Mouse (Mus musculus) forebrain, embryonic 11.5 days (tissue): ENCODE measurements around the gene Gm10273. TPM values are rescaled to one million over a fixed set of nuclear protein-coding genes. Genes with fewer than 3 reads are reported as not detected.

Experiments used
- ATAC-seq: fragments of 200-750 bp; cut with Nextera tagmentation; replicated peaks from 2 replicates; pipeline ENCODE4 v1.8.0; 2017; ENCODE audit warnings: moderate TSS enrichment; ENCODE audit not compliant: low FRiP score
- DNase-seq: peaks from one replicate; pipeline ENCODE4 v3.0.0-alpha.2; 2017; ENCODE audit warnings: low spot score
- H3K27ac ChIP-seq: fragments of 300-500 bp; sonication (generic); 2 replicates; pipeline ENCODE4 v1.5.1; 2014; ENCODE audit warnings: low read depth, low read length
- H3K27me3 ChIP-seq: fragments of 300-500 bp; sonication (generic); 2 replicates; pipeline ENCODE4 v1.6.1; 2014; ENCODE audit warnings: mild to moderate bottlenecking, low read length, mixed read lengths; ENCODE audit not compliant: control insufficient read depth, insufficient read depth
- H3K36me3 ChIP-seq: fragments of 300-500 bp; sonication (generic); 2 replicates; pipeline ENCODE4 v1.6.1; 2014; ENCODE audit warnings: mild to moderate bottlenecking, low read length, moderate library complexity, mixed read lengths; ENCODE audit not compliant: control insufficient read depth, insufficient read depth
- H3K4me1 ChIP-seq: fragments of 300-500 bp; sonication (generic); replicated peaks from 2 replicates; pipeline ENCODE4 v1.6.1; 2014; ENCODE audit warnings: low read length, mixed read lengths; ENCODE audit not compliant: control insufficient read depth, insufficient read depth
- H3K4me2 ChIP-seq: fragments of 300-500 bp; sonication (generic); 2 replicates; pipeline ENCODE4 v1.6.1; 2014; ENCODE audit warnings: low read depth, mild to moderate bottlenecking, low read length, moderate library complexity, mixed read lengths; ENCODE audit not compliant: severe bottlenecking
- H3K4me3 ChIP-seq: fragments of 300-500 bp; sonication (generic); 2 replicates; pipeline ENCODE4 v1.5.1; 2014; ENCODE audit warnings: low read depth, low read length
- H3K9ac ChIP-seq: fragments of 300-500 bp; sonication (generic); 2 replicates; pipeline ENCODE4 v1.6.1; 2014; ENCODE audit warnings: low read length
- H3K9me3 ChIP-seq: fragments of 300-500 bp; sonication (generic); 2 replicates; pipeline ENCODE4 v1.6.1; 2016; ENCODE audit warnings: low read length, mixed read lengths; ENCODE audit not compliant: control insufficient read depth
- WGBS: fragments of 180-500 bp; shearing (Covaris S2); extraction: QIAGEN DNeasy Blood & Tissue Kit; methylation state at CpG from one replicate; pipeline ENCODE4 v1.1.7; 2014; 5-methylcytosine and 5-hydroxymethylcytosine counted together
- polyA plus RNA-seq: library from polyadenylated mRNA; unstranded; fragments of >200 nt; fragmentation: Nextera tagmentation; extraction: Ambion mirVana; gene quantifications from 2 replicates; pipeline ENCODE4 v1.2.1, GENCODE M21; 2014

The Gm10273 gene
- polyA plus RNA-seq, 1 experiment from 2014 or later = 1.4 TPM

DNA sequence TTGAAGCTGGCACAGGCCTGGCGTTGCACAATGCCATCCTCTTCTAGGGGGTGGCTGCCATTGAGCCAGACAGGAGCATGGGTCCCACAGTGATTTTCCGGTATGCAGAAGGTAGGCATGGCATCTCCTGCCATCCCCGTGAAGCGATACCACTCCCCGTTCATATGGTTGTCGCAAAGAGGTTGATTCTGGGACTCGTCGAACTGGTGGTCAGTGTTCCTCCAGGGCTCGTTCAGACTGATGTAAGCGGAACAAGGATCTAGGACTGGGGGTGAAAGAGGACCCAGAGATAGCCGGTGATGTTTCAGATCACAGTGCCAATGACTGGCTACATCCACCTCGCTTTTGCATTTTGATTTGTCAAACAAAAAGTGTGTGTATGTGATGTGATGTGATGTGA, 43.2 kb downstream of the Gm10273 start:
- ATAC-seq = no peak
- no peaks in the 10 kb centered on the region for H3K4me1 ChIP-seq
- H3K36me3 ChIP-seq = no peaks in the 10 kb centered on the region
- H3K27ac ChIP-seq = no peak overlapping the region
- H3K4me2 ChIP-seq = no peak overlapping the region
- H3K9ac ChIP-seq = no peak overlapping the region
- 92% methylated on average over 12 of the region's 12 CpGs for WGBS
- no peak for DNase-seq
- no peaks in the 10 kb centered on the region for H3K9me3 ChIP-seq
- no peak overlapping the region for H3K4me3 ChIP-seq
- no peaks in the 10 kb centered on the region for H3K27me3 ChIP-seq

DNA sequence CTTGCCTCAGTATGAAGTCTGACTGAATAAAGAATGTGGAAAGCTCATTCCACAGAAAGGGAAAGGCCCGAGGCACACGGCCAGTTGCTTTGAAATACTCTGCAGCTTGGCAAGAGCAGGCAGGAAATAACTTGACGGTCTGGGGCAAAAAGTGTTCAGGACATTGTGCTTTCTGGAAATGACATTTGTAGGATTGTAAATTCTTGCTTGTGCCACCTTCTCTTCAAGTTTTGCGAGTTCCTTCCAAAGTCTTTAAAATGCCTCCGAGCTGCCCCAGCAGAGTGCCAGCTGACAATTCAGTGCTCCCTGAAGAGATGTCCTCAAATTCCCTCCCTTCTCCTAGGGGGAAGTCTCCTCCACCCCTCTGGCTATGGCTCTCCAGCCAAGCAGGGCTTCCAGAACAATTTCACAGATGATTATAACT, 44.1 kb downstream of the Gm10273 start:
- Histone ChIP-seq H3K4me3 (no peak overlapping the region), H3K4me2 (no peak overlapping the region), H3K9ac (no peak overlapping the region), H3K27me3 (no peaks in the 10 kb centered on the region), H3K36me3 (no peaks in the 10 kb centered on the region), H3K27ac (no peak overlapping the region), H3K4me1 (no peaks in the 10 kb centered on the region), H3K9me3 (no peaks in the 10 kb centered on the region)
- DNase-seq = no peak
- ATAC-seq = no peak
- WGBS = 73% methylated on average over 5 of the region's 5 CpGs

DNA sequence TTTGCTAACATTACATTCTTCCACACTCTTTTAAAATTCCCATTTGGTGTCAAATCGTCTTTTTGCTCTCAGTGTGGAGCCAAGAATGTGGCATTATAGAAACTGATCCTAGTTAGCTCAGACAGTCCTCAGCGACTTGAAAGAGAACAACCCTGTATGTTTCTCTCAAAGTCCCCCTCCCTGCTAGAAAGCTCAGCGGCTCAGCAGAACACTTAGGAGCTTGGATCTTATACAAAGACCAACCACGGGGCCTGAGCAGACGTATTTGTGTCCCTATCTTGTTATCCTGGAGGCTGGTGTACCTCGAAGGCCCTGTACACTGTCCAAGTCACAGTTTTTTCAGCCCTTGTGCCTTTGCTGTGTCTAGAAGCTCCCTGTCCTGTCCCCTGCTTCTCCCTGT, 44.7 kb downstream of the Gm10273 start:
- Histone ChIP-seq H3K4me1 (no peaks in the 10 kb centered on the region), H3K27me3 (no peaks in the 10 kb centered on the region), H3K4me3 (no peak overlapping the region), H3K36me3 (no peaks in the 10 kb centered on the region), H3K9ac (no peak overlapping the region), H3K4me2 (no peak overlapping the region), H3K27ac (no peak overlapping the region), H3K9me3 (no peaks in the 10 kb centered on the region)
- no peak for ATAC-seq
- 49% methylated on average over 6 of the region's 6 CpGs for WGBS
- DNase-seq = no peak

DNA sequence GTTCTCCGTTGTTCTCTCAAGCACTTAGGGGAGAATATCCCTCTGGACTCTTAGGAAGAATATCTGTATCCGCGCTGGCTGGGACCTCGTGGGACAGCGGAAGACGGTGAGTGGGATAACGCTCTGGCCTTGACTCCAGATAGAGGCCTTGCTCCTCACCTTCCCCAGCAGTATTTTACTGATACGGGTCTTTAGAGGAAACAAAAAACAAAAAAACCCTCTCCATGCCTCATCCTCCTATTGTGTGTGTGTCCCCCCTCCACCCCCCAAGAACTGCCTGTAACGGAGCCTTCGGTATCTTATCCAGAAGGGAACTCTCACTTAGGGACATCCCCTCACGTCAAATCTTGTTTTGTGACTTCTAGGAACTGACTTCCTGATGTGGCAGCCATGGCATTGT, 46.3 kb downstream of the Gm10273 start, which contains the start of gene Oit3:
Gene Oit3, minus strand, starts transcription at position 44 of the 400 bp plus-strand sequence.
- 92% methylated on average over 11 of the region's 11 CpGs for WGBS
- ATAC-seq (no peak), DNase-seq (no peak)
- no peaks in the 10 kb centered on the region for H3K27me3 ChIP-seq
- H3K27ac ChIP-seq = no peak within 1 kb of the TSS
- H3K4me1 ChIP-seq = no peaks in the 10 kb centered on the region
- H3K4me2 ChIP-seq = no peak within 1 kb of the TSS
- no peak within 1 kb of the TSS for H3K9ac ChIP-seq
- no peak within 1 kb of the TSS for H3K4me3 ChIP-seq
- no peaks in the 10 kb centered on the region for H3K36me3 ChIP-seq
- H3K9me3 ChIP-seq = no peaks in the 10 kb centered on the region

DNA sequence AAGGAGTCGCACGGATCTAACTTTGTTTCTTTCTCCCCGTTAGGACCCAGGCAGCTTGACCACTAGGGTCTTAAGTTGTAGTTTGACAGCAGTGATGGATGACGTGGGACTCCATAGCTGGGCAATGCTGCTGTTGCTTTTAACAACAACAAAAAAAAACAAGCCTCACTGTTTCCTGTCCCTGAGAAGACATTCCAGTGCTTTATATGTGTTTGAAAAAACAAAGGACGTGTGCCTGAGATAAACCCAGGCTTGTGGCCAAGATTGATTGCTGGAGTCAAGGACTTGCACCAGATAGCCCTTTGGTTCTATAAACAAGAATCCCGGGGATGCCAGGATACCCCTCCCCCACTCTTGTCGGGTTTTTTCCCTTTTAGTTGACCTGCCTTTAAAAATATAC, 47.8 kb downstream of the Gm10273 start:
- no peak overlapping the region for H3K27ac ChIP-seq
- 72% methylated on average over 7 of the region's 7 CpGs for WGBS
- no peak for DNase-seq

GRCm38 (mm10) chr10:59444106-59444505, 48.7 kb downstream of the Gm10273 start:
- ATAC-seq (no peak), DNase-seq (no peak)
- no peaks in the 10 kb centered on the region for H3K27me3 ChIP-seq
- no peaks in the 10 kb centered on the region for H3K4me1 ChIP-seq
- H3K9me3 ChIP-seq = no peaks in the 10 kb centered on the region
- no peak overlapping the region for H3K27ac ChIP-seq
- H3K4me3 ChIP-seq = no peak overlapping the region
- WGBS = 84% methylated on average over 3 of the region's 3 CpGs
- no peak overlapping the region for H3K4me2 ChIP-seq
- no peak overlapping the region for H3K9ac ChIP-seq
- no peaks in the 10 kb centered on the region for H3K36me3 ChIP-seq

More for the DNA sequence above, 47.8 kb downstream of the Gm10273 start:
- no peak overlapping the region for H3K4me2 ChIP-seq
- no peaks in the 10 kb centered on the region for H3K36me3 ChIP-seq
- no peaks in the 10 kb centered on the region for H3K27me3 ChIP-seq
- ATAC-seq = no peak
- H3K9me3 ChIP-seq = no peaks in the 10 kb centered on the region
- H3K4me3 ChIP-seq = no peak overlapping the region
- no peaks in the 10 kb centered on the region for H3K4me1 ChIP-seq
- no peak overlapping the region for H3K9ac ChIP-seq

- ATAC-seq (no peak), DNase-seq (no peak)
- Histone ChIP-seq H3K36me3 (no peaks in the 10 kb centered on the region), H3K4me1 (no peaks in the 10 kb centered on the region), H3K4me3 (no peak overlapping the region), H3K4me2 (no peak overlapping the region), H3K9me3 (no peaks in the 10 kb centered on the region), H3K27ac (no peak overlapping the region), H3K27me3 (no peaks in the 10 kb centered on the region), H3K9ac (no peak overlapping the region)
- 69% methylated on average over 8 of the region's 8 CpGs for WGBS
Observed at GRCm38 (mm10) chr10:59444635-59445034, 49.2 kb downstream of the Gm10273 start.

Other genes starting within 250 kb of the Gm10273 start
- gene Sept10, start 173.8 kb upstream of the Gm10273 start, polyA plus RNA-seq = 31.8 and 37.3 TPM in 2 replicates
- gene Sowahc, start 173.7 kb upstream of the Gm10273 start, polyA plus RNA-seq = 13.7 and 15.2 TPM in 2 replicates
- 40.6 and 46.1 TPM in 2 replicates for gene P4ha1, start 72.3 kb upstream of the Gm10273 start, polyA plus RNA-seq
- not detected in 2 replicates for gene Pla2g12b, start 8.0 kb downstream of the Gm10273 start, polyA plus RNA-seq
- 0.23 and 0.72 TPM in 2 replicates for gene Oit3, start 46.1 kb downstream of the Gm10273 start, polyA plus RNA-seq
- not detected in 2 replicates for gene Gm10322, start 220.4 kb downstream of the Gm10273 start, polyA plus RNA-seq
- 20.8 and 22.3 TPM in 2 replicates for gene Mcu, start 221.1 kb downstream of the Gm10273 start, polyA plus RNA-seq